Mouse (Mus musculus) heart, adult 9 months (tissue): Measurements from ENCODE around the gene Chst14.
A peak's percentile ranks its signal among the peaks of the same experiment; 100 is the strongest.

Experiments used
- DNase-seq, 2 experiments: peaks; one replicate each; pipeline ENCODE4 v3.0.0; 2022; ENCODE audit warnings: low spot score in 2 of 2

The Chst14 gene

DNA sequence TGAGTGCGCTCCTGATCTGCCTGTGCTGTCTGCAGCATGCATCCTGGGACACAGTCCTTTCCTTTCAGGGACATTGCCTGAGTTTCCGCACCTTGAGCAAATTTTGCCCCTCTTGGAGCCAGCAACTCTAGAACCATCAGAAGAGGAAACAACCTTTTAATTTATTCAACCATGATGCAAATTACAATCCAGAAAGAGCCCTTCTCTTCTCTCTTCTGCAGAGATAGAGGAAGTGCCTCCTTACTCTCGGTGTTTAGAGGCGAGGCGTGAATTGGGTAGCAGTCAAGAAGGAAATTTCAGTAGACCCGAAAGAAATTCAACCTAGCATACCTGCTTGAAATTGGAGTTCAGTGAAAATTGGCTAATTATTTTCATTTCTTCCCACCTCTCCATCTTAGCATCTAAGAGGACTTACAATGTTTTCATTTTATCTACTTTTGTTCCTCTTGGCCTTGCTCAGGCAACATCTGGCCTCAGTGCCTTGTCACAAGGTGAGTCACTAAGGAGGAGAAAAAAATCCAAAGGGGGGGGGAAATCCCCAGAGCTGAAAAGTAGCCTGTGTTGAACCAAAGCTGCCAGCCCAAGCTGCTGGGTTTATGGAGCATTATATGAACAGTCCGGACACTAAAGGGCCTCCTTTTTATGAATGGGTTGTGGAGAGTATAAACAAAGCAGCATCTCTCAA is 20.7 kb upstream of the Chst14 start:
- DNase-seq, result no peak

- DNase-seq, result no peak
Measured at GRCm38 (mm10) chr2:118906118-118906492, 20.2 kb upstream of the Chst14 start.

DNA sequence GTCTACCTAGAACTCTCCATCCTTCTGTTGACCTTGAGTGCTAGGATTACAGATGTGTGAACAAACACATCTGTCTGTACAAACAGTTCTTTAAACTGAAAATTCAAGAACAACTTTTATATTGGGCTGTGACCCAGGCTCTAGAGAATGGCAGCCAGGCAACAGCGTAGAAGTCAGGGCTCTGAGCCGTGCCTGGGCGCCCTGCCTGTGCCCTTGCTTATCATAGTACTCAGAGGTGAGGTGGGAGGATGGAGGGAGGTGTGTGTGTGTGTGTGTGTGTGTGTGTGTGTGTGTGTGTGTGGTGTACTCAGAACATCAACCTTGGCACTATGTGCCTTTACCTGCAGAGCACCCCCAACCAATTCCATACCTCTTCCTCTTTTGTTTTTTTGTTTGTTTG is 18.5 kb upstream of the Chst14 start:
- DNase-seq, result no peak

GRCm38 (mm10) chr2:118909151-118909550 is 17.1 kb upstream of the Chst14 start:
- DNase-seq, result no peak

DNA sequence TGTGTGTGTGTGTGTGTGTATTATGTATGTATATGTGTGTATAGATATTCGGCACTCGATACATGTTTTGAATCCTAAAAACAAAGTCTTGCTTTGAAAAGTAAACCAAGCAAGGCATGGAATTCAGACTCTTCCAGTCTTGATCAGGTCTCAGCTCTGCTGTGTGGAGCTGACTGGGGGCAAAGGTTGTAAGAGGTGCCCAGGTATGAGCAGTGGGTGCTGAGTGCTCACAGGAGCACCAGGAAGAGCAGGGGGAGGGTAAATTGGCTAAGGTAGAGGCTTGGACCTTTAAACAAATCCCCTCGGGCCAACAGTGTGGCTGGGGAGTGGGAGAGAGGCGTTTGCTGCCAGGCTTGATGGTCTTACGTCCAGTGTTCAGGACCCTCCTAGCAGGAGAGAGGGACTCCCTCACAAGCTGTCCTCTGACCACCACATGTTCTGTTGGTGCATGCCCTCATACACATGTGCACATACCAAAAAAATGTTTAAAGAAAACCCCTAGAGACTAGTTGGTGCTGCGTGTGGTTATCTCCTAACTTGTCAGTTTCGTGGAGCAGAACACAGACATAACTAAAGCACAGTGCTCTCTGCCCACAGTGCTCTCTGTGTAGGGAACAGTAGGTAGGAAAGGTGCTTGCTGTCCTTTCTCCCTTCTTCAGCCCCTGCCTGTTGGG is 15.6 kb upstream of the Chst14 start:
- DNase-seq, result no peak

DNA sequence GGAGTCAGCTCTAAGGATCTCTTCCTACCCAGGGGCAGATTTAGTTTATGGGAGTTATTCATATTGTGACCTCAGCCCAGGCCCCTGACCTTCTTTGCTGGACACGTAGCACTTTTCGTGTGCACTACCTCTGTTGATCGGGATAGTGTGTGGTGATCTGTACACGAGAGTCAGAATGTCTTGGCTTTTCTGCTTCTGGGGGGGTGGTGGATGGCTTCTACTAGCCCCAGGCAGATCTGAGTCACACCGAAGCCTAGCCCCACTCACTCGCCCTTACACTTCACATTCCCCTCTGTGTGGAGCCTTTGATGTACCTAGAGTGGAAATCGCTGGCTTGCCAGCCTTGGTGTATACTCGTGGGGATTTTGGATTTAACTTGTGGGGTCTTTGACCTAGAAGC is 13.6 kb upstream of the Chst14 start:
- DNase-seq, result no peak

- DNase-seq, result peak in 1 of 2 experiments; percentile 34
Measured at GRCm38 (mm10) chr2:118913551-118914276, 12.6 kb upstream of the Chst14 start.

GRCm38 (mm10) chr2:118914685-118915084 is 11.6 kb upstream of the Chst14 start:
- DNase-seq, result no peak

GRCm38 (mm10) chr2:118916436-118916835 is 9.9 kb upstream of the Chst14 start:
- no peak for DNase-seq

- no peak for DNase-seq
Measured at GRCm38 (mm10) chr2:118918543-118918942, 7.8 kb upstream of the Chst14 start.

DNA sequence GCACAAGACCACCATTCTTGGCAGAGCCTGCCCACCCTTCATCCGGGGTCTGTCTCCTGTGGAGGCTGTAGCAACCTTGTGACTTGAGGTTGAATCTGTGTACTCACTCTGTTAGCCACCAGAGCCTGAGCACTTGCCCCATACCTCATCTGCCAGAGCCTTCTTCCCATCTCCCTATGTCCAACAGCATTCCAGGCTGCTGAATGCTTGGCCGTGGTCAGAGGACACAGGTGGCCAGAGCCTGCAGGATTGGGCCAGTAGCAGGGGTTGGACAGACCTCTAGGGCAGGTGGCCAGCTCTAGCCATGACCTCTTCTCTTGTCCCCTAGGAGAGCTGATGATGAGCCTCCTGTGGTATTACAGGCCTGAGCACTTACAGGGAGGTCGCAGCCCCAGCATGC is 5.9 kb upstream of the Chst14 start:
- DNase-seq, result no peak

- no peak for DNase-seq
Measured at GRCm38 (mm10) chr2:118925952-118926351, 344 bp upstream of the Chst14 start.

DNA sequence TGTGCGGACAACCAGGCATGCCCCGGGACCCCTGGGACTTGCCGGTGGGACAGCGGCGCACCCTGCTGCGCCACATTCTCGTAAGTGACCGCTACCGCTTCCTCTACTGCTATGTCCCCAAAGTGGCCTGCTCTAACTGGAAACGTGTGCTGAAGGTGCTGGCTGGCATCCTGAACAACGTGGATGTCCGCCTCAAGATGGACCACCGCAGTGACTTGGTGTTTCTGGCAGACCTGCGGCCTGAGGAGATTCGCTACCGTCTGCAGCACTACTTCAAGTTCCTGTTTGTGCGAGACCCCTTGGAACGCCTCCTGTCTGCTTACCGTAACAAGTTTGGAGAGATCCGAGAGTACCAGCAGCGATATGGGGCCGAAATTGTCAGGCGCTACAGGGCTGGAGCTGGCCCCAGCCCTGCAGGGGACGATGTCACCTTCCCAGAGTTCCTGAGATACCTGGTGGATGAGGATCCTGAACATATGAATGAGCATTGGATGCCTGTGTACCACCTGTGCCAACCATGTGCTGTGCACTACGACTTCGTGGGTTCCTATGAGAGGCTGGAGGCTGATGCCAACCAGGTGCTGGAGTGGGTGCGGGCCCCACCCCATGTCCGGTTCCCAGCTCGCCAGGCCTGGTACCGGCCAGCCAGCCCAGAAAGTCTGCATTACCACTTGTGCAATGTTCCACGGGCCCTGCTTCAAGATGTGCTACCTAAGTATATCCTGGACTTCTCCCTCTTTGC is 873 bp downstream of the Chst14 start:
- no peak for DNase-seq

DNA sequence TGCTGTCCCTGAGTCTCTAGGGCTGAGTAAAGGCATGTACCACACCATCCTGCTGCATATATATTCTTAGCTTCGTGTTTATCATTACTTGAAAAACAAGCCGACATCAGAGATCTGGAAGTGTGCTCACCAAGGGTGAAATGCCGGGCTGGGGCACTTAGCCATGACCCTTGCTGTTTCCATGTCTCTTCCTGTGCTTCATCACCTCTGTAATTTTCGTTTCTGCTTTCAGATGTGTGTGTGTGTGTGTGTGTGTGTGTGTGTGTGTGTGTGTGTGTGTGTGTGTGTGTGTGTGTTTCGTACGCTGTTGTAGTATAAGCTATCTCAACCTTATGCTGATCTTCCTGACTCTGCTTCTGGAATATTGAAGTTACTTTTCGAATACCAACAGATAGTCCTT is 15.0 kb downstream of the Chst14 start:
- no peak for DNase-seq

DNA sequence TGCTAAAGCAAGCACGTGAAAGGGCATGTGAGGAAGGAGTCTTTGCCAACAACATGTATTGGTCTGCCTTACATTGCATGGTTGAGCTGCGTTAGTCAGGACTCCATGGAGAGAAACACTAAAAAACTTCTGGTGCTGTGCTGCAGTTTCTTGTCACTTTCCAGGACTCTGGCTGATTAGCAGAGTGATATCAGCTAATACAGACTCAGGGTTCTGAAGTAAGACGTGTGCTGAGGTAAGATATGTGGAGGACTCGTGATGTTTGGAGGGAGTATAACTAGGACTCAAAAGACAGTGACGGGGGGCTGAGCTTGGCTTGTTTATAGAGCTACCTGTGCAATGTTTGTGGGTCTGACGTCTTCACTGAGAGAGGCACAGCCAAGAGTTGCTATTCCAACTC is 16.9 kb downstream of the Chst14 start:
- DNase-seq, result no peak

DNA sequence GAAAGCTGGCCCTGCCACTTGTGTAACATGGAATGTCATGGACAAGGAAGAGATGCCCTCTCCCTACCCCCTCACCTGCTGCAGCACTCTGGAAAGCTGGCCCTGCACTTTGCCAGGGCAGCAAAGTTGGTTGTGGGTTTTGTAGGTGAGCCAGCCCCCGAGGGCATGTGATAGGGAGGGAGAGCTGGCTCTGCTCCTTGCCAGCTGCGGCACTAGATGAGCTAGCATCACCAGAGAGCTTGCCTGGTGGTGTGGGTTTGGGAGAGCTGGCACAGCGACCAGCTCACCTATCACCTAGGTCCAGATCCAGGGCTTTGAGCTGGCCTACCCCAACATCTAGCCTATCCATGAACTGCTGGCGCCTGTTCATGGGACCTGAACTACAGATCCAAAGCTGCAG is 22.5 kb downstream of the Chst14 start:
- no peak for DNase-seq

DNA sequence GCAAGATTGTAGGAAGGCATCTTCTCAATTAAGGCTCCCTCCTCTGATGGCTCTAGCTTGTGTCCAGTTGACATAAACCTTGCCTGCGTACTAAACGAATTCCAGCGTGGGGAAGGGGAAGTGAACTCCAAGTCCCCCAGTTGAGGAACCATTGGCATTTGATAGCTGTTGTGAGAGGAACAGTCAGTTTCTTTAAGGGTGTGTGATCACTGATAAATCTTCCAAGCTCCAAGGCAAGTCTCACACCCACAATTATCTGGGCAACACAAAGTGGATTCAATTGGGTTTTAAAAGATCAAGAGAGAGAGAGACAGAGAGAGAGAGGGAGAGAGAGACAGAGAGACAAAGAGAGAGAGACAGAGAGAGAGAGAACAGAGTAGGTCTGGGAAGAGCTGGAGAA is 23.4 kb downstream of the Chst14 start:
- DNase-seq, result no peak

DNA sequence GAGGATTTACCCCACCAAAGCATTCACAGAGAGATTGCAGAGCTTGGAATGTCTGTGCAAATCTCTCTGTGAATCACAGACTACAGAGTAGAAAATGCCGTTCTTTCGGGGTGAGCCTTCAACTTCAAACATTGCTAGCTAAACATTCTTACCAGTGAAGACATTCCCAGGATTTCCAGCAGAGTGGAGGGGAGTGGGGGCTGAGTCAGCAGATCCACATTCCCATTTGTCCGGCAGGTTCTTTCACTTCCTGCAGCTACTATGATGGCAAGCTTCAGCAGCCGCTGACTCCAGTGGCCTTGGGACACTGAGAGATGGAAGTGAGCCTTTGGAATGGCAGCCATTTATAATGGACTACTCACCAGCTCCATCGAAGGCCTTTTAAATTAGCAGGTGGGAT is 30.2 kb downstream of the Chst14 start:
- DNase-seq, result no peak

- no peak for DNase-seq
Measured at GRCm38 (mm10) chr2:118959644-118960043, 33.3 kb downstream of the Chst14 start.

DNA sequence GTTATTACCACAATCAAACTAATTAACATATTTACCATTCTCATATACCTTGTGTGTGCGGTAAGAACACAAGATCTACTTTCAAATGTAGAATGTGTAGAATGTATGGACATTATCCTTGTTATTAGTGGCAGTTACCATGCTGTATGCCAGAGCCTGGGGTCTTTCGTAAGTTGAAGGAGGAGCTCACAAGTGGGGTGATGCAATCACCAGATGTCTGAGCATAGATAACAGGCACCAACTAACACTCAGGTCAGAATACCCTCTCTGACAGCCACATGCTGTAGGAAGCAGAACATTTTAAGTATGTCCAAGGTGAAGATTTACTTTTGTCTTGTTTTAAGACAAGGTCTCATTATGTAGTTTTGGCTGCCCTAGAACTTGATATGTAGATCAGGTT is 34.1 kb downstream of the Chst14 start:
- DNase-seq, result no peak

GRCm38 (mm10) chr2:118961546-118961945 is 35.2 kb downstream of the Chst14 start:
- DNase-seq, result no peak

GRCm38 (mm10) chr2:118963007-118963675 is 36.8 kb downstream of the Chst14 start:
- DNase-seq, result no peak
